Mouse (Mus musculus) midbrain, embryonic 14.5 days (tissue): ENCODE results near the gene Hpf1. TPM values are rescaled to one million over a fixed set of nuclear protein-coding genes. Genes with fewer than 3 reads are reported as not detected.

Experiments used
- ATAC-seq: fragments of 200-750 bp; cut with Nextera tagmentation; 2 replicates; pipeline ENCODE4 v1.8.0; 2017; ENCODE audit warnings: moderate number of reproducible peaks, moderate library complexity; ENCODE audit not compliant: low FRiP score, low TSS enrichment
- DNase-seq: peaks from one replicate; pipeline ENCODE4 v3.0.0-alpha.2; 2015
- H3K27ac ChIP-seq: fragments of 300-500 bp; sonication (generic); replicated peaks from 2 replicates; pipeline ENCODE4 v1.5.1; 2014; ENCODE audit warnings: mild to moderate bottlenecking, low read depth, low read length, moderate library complexity
- H3K27me3 ChIP-seq: fragments of 300-500 bp; sonication (generic); 2 replicates; pipeline ENCODE4 v1.6.1; 2014; ENCODE audit warnings: low read length, control low read depth, mixed read lengths; ENCODE audit not compliant: control insufficient read depth, insufficient read depth
- H3K36me3 ChIP-seq: fragments of 300-500 bp; sonication (generic); 2 replicates; pipeline ENCODE4 v1.6.1; 2014; ENCODE audit warnings: low read length, control low read depth; ENCODE audit not compliant: control insufficient read depth, insufficient read depth
- H3K4me1 ChIP-seq: fragments of 300-500 bp; sonication (generic); 2 replicates; pipeline ENCODE4 v1.6.1; 2014; ENCODE audit warnings: mild to moderate bottlenecking, antibody characterized with exemption, low read length, control low read depth; ENCODE audit not compliant: control insufficient read depth, insufficient read depth
- H3K4me2 ChIP-seq: fragments of 300-500 bp; sonication (generic); 2 replicates; pipeline ENCODE4 v1.6.1; 2014; ENCODE audit warnings: mild to moderate bottlenecking, low read length, moderate library complexity
- H3K4me3 ChIP-seq: fragments of 300-500 bp; sonication (generic); replicated peaks from 2 replicates; pipeline ENCODE4 v1.5.1; 2014; ENCODE audit warnings: low read depth, low read length
- H3K9ac ChIP-seq: fragments of 300-500 bp; sonication (generic); replicated peaks from 2 replicates; pipeline ENCODE4 v1.6.1; 2014; ENCODE audit warnings: mild to moderate bottlenecking, low read length, moderate library complexity
- H3K9me3 ChIP-seq: fragments of 300-500 bp; sonication (generic); 2 replicates; pipeline ENCODE4 v1.6.1; 2016; ENCODE audit warnings: low read length, control low read depth, mixed read lengths; ENCODE audit not compliant: control insufficient read depth
- WGBS: fragments of 180-500 bp; shearing (Covaris S2); extraction: QIAGEN DNeasy Blood & Tissue Kit; methylation state at CpG from one replicate; pipeline ENCODE4 v1.1.7; 2014; 5-methylcytosine and 5-hydroxymethylcytosine counted together
- polyA plus RNA-seq: library from polyadenylated mRNA; unstranded; fragments of >200 nt; fragmentation: Nextera tagmentation; extraction: Ambion mirVana; gene quantifications from 2 replicates; pipeline ENCODE4 v1.2.1, GENCODE M21; 2014

The Hpf1 gene
- polyA plus RNA-seq, 1 experiment from 2014 or later = 95.8 TPM

- no peaks in the 10 kb centered on the region for H3K9me3 ChIP-seq
- H3K4me3 ChIP-seq = no peak overlapping the region
- H3K36me3 ChIP-seq = 0 out of 2 replicates have a peak, but pooled peaks cover 13% of the 10 kb centered on the region
- no peak for ATAC-seq
- no peak overlapping the region for H3K27ac ChIP-seq
- H3K9ac ChIP-seq = no peak overlapping the region
- no peak for DNase-seq
- no peaks in the 10 kb centered on the region for H3K27me3 ChIP-seq
- H3K4me1 ChIP-seq = no peaks in the 10 kb centered on the region
- H3K4me2 ChIP-seq = no peak overlapping the region
Observed at GRCm38 (mm10) chr8:60933617-60934016, 43.4 kb downstream of the Hpf1 start.

- no peaks in the 10 kb centered on the region for H3K27me3 ChIP-seq
- no peak for DNase-seq
- no peak overlapping the region for H3K4me3 ChIP-seq
- H3K4me1 ChIP-seq = no peaks in the 10 kb centered on the region
- H3K36me3 ChIP-seq = 0 out of 2 replicates have a peak, but pooled peaks cover 5% of the 10 kb centered on the region
- WGBS = 14% methylated on average over 3 of the region's 3 CpGs
- ATAC-seq = no peak
- H3K9ac ChIP-seq = no peak overlapping the region
- no peaks in the 10 kb centered on the region for H3K9me3 ChIP-seq
- no peak overlapping the region for H3K4me2 ChIP-seq
- H3K27ac ChIP-seq = no peak overlapping the region
Observed at GRCm38 (mm10) chr8:60938717-60939424, 48.7 kb downstream of the Hpf1 start.

GRCm38 (mm10) chr8:60942867-60943266, 52.6 kb downstream of the Hpf1 start:
- H3K4me1 ChIP-seq = no peaks in the 10 kb centered on the region
- no peak overlapping the region for H3K9ac ChIP-seq
- WGBS = 96% methylated on average over 2 of the region's 2 CpGs
- no peak overlapping the region for H3K4me3 ChIP-seq
- H3K27me3 ChIP-seq = no peaks in the 10 kb centered on the region
- DNase-seq (no peak), ATAC-seq (no peak)
- H3K4me2 ChIP-seq = no peak overlapping the region
- no peaks in the 10 kb centered on the region for H3K9me3 ChIP-seq
- H3K36me3 ChIP-seq = no peaks in the 10 kb centered on the region
- no peak overlapping the region for H3K27ac ChIP-seq

DNA sequence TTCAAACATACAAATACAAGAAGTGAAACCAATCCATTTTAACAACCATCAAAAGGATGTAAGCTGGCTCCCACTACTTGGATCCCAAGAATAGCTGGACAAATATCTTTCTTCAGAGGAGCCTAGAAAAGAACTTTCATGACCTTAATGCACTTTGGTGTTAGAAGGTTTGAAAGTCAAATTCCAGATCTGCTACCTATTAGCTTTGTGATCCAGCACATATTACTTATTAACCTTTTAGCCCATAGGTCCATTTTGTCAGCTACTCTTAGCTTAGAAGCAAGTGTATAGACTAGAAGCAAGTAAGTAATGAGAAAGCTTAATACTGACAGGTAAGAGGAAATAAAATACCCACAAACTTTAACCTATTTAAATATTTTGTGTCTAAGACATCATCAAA, 57.3 kb downstream of the Hpf1 start:
- H3K4me1 ChIP-seq = peaks cover 5% of the 10 kb centered on the region; the same call in 1 of the 2 replicates
- H3K27me3 ChIP-seq = no peaks in the 10 kb centered on the region
- H3K4me2 ChIP-seq = no peak overlapping the region
- no peak for DNase-seq
- H3K9ac ChIP-seq = no peak overlapping the region
- H3K36me3 ChIP-seq = no peaks in the 10 kb centered on the region
- no peaks in the 10 kb centered on the region for H3K9me3 ChIP-seq
- H3K4me3 ChIP-seq = no peak overlapping the region
- no peak for ATAC-seq
- no peak overlapping the region for H3K27ac ChIP-seq

DNA sequence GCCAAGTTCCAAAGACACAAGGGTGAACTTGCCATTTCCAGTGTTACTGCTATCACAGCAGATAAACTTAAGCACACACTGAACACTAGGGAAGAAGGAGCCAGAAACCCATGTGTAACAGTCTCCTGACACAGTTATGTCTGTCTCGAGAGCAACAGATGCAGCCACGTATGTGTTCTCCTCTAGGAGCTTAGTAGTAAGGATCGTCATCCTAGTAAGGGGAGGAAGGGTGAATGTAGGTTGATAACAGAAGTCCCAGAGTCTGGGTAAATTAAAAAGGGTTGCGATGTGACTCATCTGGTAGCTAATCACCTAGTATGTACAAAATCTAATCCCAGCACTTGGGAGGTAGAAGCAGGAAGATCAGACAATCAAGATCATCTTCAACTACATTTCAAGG, 59.6 kb downstream of the Hpf1 start:
- no peak overlapping the region for H3K4me3 ChIP-seq
- H3K27ac ChIP-seq = no peak overlapping the region
- WGBS = 88% methylated on average over 4 of the region's 4 CpGs
- ATAC-seq (no peak), DNase-seq (no peak)
- H3K9ac ChIP-seq = no peak overlapping the region
- no peaks in the 10 kb centered on the region for H3K27me3 ChIP-seq
- no peaks in the 10 kb centered on the region for H3K9me3 ChIP-seq
- no peaks in the 10 kb centered on the region for H3K36me3 ChIP-seq
- no peak overlapping the region for H3K4me2 ChIP-seq
- peaks cover 10% of the 10 kb centered on the region; the same call in 1 of the 2 replicates for H3K4me1 ChIP-seq

DNA sequence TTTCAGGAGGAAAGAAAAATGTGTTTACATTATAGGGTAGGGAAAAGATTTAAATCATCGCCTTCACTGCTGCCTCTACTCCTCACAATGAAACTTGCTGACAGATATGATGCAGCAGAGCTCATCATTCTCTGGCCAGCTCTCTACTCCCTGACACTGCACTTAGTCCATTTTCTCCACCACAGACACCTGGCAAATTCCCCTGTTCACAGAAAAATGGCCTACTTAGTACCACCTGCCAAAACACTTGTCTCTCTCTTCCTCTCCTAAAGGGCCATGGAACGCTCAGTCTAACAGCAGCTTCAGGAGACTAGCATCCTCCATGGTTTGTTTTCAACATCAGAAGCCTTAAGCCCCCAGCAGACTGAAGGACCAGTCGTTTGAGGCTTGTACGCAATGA, 61.1 kb downstream of the Hpf1 start:
- DNase-seq = no peak
- H3K27ac ChIP-seq = no peak overlapping the region
- H3K9ac ChIP-seq = 0 out of 2 replicates have a peak overlapping the region, but pooled peaks have one; percentile 7
- H3K4me1 ChIP-seq = peaks cover 10% of the 10 kb centered on the region; the same call in 1 of the 2 replicates
- H3K9me3 ChIP-seq = no peaks in the 10 kb centered on the region
- H3K4me3 ChIP-seq = no peak overlapping the region
- no peak overlapping the region for H3K4me2 ChIP-seq
- WGBS = 78% methylated on average over 4 of the region's 4 CpGs
- no peaks in the 10 kb centered on the region for H3K27me3 ChIP-seq
- H3K36me3 ChIP-seq = no peaks in the 10 kb centered on the region
- no peak for ATAC-seq

GRCm38 (mm10) chr8:60951757-60952156, 61.5 kb downstream of the Hpf1 start:
- H3K9ac ChIP-seq = no peak overlapping the region
- H3K4me2 ChIP-seq = peak overlapping the region; percentile 44; the same call in 1 of the 2 replicates
- H3K27me3 ChIP-seq = no peaks in the 10 kb centered on the region
- H3K27ac ChIP-seq = no peak overlapping the region
- no peak overlapping the region for H3K4me3 ChIP-seq
- H3K4me1 ChIP-seq = peaks cover 10% of the 10 kb centered on the region; the same call in 1 of the 2 replicates
- ATAC-seq = no peak
- 96% methylated on average over 1 of the region's 1 CpGs for WGBS
- H3K36me3 ChIP-seq = no peaks in the 10 kb centered on the region
- no peaks in the 10 kb centered on the region for H3K9me3 ChIP-seq
- no peak for DNase-seq

GRCm38 (mm10) chr8:60952803-60953202, 62.6 kb downstream of the Hpf1 start:
- ATAC-seq (no peak), DNase-seq (peak; percentile 15)
- H3K36me3 ChIP-seq = no peaks in the 10 kb centered on the region
- H3K4me2 ChIP-seq = peak overlapping the region; percentile 44
- H3K27ac ChIP-seq = no peak overlapping the region
- WGBS = 48% methylated on average over 5 of the region's 5 CpGs
- peaks cover 10% of the 10 kb centered on the region; the same call in 1 of the 2 replicates for H3K4me1 ChIP-seq
- no peaks in the 10 kb centered on the region for H3K27me3 ChIP-seq
- 0 out of 2 replicates have a peak overlapping the region, but pooled peaks have one; percentile 23 for H3K9ac ChIP-seq
- H3K4me3 ChIP-seq = 0 out of 2 replicates have a peak overlapping the region, but pooled peaks have one; percentile 1
- no peaks in the 10 kb centered on the region for H3K9me3 ChIP-seq
